Mouse (Mus musculus) lung, postnatal 0 days (tissue): Measurements from ENCODE around the gene Fam76a.

ENCODE experiments used
- CTCF ChIP-seq: IDR thresholded peaks from 2 replicates; pipeline ENCODE4 v1.5.1; 2016; ENCODE audit warnings: antibody characterized with exemption, mild to moderate bottlenecking
- EP300 ChIP-seq: IDR thresholded peaks from 2 replicates; pipeline ENCODE4 v1.6.1; 2016; ENCODE audit warnings: antibody characterized with exemption, mild to moderate bottlenecking, control low read depth

DNA sequence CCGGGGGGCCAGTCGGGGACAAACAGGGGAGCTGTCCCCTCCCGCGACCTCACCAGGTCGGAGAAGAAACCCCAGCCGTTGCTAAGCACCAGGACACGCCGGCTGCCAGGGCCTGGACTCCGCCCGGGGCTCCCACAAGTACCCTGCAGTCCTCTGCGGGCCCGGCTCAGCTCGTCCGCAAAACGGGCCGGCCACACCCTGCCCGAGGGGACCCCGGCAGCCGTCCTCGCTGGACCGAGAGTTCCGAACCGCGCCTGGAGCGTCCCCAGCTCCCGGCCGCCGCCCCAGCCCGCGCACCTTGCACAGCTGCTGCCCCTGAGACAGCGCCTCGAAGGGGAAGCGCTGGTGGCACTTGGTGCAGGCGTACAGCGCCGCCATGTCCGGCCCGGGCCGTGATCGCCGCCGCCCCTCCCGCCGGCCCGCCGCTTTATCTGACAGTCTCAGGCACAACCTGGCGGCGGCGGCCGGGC lies 262 bp downstream of the Fam76a start:
- no peak; the same call in 1 of the 2 replicates for TF ChIP-seq CTCF
- TF ChIP-seq EP300 = no peak
